Mouse (Mus musculus): ENCODE data around the gene Dpf3. TPM values are rescaled to one million over a fixed set of nuclear protein-coding genes. Genes with fewer than 3 reads are reported as not detected.

Dpf3 gene
- polyA plus RNA-seq, 1 experiment from 2014 or later = 12.2 TPM

GRCm38 (mm10) chr12:83342035-83342874 is 145.3 kb downstream of the Dpf3 start:
- Histone ChIP-seq H3K9me3 (ENCODE audit: low read length) (no peaks in the 10 kb centered on the region), H3K4me1 (ENCODE audit: insufficient read depth, low read length) (peaks cover 17% of the 10 kb centered on the region), H3K27me3 (ENCODE audit: insufficient read depth, low read length) (no peaks in the 10 kb centered on the region), H3K9ac (replicated peaks; ENCODE audit: low read length) (no peak overlapping the region), H3K4me2 (replicated peaks; ENCODE audit: low read depth, low read length) (no peak overlapping the region), H3K36me3 (ENCODE audit: insufficient read depth, low read length) (no peaks in the 10 kb centered on the region), H3K4me3 (ENCODE audit: low read length) (no peak overlapping the region), H3K27ac (ENCODE audit: low read length) (peak overlapping the region; percentile 46; the same call in 1 of the 2 replicates)
- ATAC-seq (ENCODE audit: low FRiP score, low TSS enrichment) = peak; percentile 69
- 42% methylated on average over 15 of the region's 15 CpGs for WGBS

- no peak for ATAC-seq (ENCODE audit: low FRiP score, low TSS enrichment)
- no peaks in the 10 kb centered on the region for H3K9me3 ChIP-seq (ENCODE audit: low read length)
- no peak overlapping the region for H3K27ac ChIP-seq (ENCODE audit: low read length)
- no peaks in the 10 kb centered on the region for H3K36me3 ChIP-seq (ENCODE audit: insufficient read depth, low read length)
- no peaks in the 10 kb centered on the region for H3K27me3 ChIP-seq (ENCODE audit: insufficient read depth, low read length)
- H3K4me3 ChIP-seq (ENCODE audit: low read length) = no peak overlapping the region
- 92% methylated on average over 4 of the region's 4 CpGs for WGBS
- H3K4me2 ChIP-seq (replicated peaks; ENCODE audit: low read depth, low read length) = no peak overlapping the region
- no peak overlapping the region for H3K9ac ChIP-seq (replicated peaks; ENCODE audit: low read length)
- H3K4me1 ChIP-seq (ENCODE audit: insufficient read depth, low read length) = peaks cover 22% of the 10 kb centered on the region
These were observed 146.6 kb downstream of the Dpf3 start for GRCm38 (mm10) chr12:83340960-83341359.

- WGBS = 97% methylated on average over 1 of the region's 1 CpGs
- peaks cover 22% of the 10 kb centered on the region for H3K4me1 ChIP-seq (ENCODE audit: insufficient read depth, low read length)
- H3K9me3 ChIP-seq (ENCODE audit: low read length) = no peaks in the 10 kb centered on the region
- H3K27me3 ChIP-seq (ENCODE audit: insufficient read depth, low read length) = no peaks in the 10 kb centered on the region
- no peak overlapping the region for H3K9ac ChIP-seq (replicated peaks; ENCODE audit: low read length)
- no peak for ATAC-seq (ENCODE audit: low FRiP score, low TSS enrichment)
- no peak overlapping the region for H3K4me2 ChIP-seq (replicated peaks; ENCODE audit: low read depth, low read length)
- no peaks in the 10 kb centered on the region for H3K36me3 ChIP-seq (ENCODE audit: insufficient read depth, low read length)
- no peak overlapping the region for H3K4me3 ChIP-seq (ENCODE audit: low read length)
- no peak overlapping the region for H3K27ac ChIP-seq (ENCODE audit: low read length)
These were observed 149.2 kb downstream of the Dpf3 start for GRCm38 (mm10) chr12:83338345-83338744.

GRCm38 (mm10) chr12:83337776-83338149 is 149.8 kb downstream of the Dpf3 start:
- Histone ChIP-seq H3K27me3 (ENCODE audit: insufficient read depth, low read length) (no peaks in the 10 kb centered on the region), H3K9ac (replicated peaks; ENCODE audit: low read length) (no peak overlapping the region), H3K4me3 (ENCODE audit: low read length) (no peak overlapping the region), H3K27ac (ENCODE audit: low read length) (no peak overlapping the region), H3K36me3 (ENCODE audit: insufficient read depth, low read length) (no peaks in the 10 kb centered on the region), H3K4me2 (replicated peaks; ENCODE audit: low read depth, low read length) (no peak overlapping the region), H3K9me3 (ENCODE audit: low read length) (no peaks in the 10 kb centered on the region), H3K4me1 (ENCODE audit: insufficient read depth, low read length) (peaks cover 21% of the 10 kb centered on the region)
- no peak for ATAC-seq (ENCODE audit: low FRiP score, low TSS enrichment)
- 39% methylated on average over 7 of the region's 7 CpGs for WGBS

GRCm38 (mm10) chr12:83337077-83337775 is 150.3 kb downstream of the Dpf3 start:
- no peak overlapping the region for H3K27ac ChIP-seq (ENCODE audit: low read length)
- WGBS = 13% methylated on average over 13 of the region's 13 CpGs
- H3K4me2 ChIP-seq (replicated peaks; ENCODE audit: low read depth, low read length) = peak overlapping the region; percentile 3; the same call in 1 of the 2 replicates
- H3K9me3 ChIP-seq (ENCODE audit: low read length) = no peaks in the 10 kb centered on the region
- no peak overlapping the region for H3K9ac ChIP-seq (replicated peaks; ENCODE audit: low read length)
- H3K27me3 ChIP-seq (ENCODE audit: insufficient read depth, low read length) = no peaks in the 10 kb centered on the region
- H3K4me3 ChIP-seq (ENCODE audit: low read length) = no peak overlapping the region
- peaks cover 15% of the 10 kb centered on the region for H3K4me1 ChIP-seq (ENCODE audit: insufficient read depth, low read length)
- no peak for ATAC-seq (ENCODE audit: low FRiP score, low TSS enrichment)
- no peaks in the 10 kb centered on the region for H3K36me3 ChIP-seq (ENCODE audit: insufficient read depth, low read length)

GRCm38 (mm10) chr12:83330056-83330455 is 157.5 kb downstream of the Dpf3 start:
- ATAC-seq (ENCODE audit: low FRiP score, low TSS enrichment) = no peak
- WGBS = 46% methylated on average over 7 of the region's 7 CpGs

GRCm38 (mm10) chr12:83328899-83329298 is 158.6 kb downstream of the Dpf3 start:
- H3K27me3 ChIP-seq (ENCODE audit: insufficient read depth, low read length) = no peaks in the 10 kb centered on the region
- ATAC-seq (ENCODE audit: low FRiP score, low TSS enrichment) = no peak
- WGBS = 81% methylated on average over 13 of the region's 13 CpGs

More at GRCm38 (mm10) chr12:83330056-83330455, 157.5 kb downstream of the Dpf3 start:
- Histone ChIP-seq H3K27ac (ENCODE audit: low read length) (no peak overlapping the region), H3K4me3 (ENCODE audit: low read length) (no peak overlapping the region), H3K9ac (replicated peaks; ENCODE audit: low read length) (no peak overlapping the region), H3K36me3 (ENCODE audit: insufficient read depth, low read length) (no peaks in the 10 kb centered on the region), H3K9me3 (ENCODE audit: low read length) (no peaks in the 10 kb centered on the region), H3K27me3 (ENCODE audit: insufficient read depth, low read length) (no peaks in the 10 kb centered on the region), H3K4me1 (ENCODE audit: insufficient read depth, low read length) (no peaks in the 10 kb centered on the region), H3K4me2 (replicated peaks; ENCODE audit: low read depth, low read length) (no peak overlapping the region)

GRCm38 (mm10) chr12:83328491-83328890 is 159.0 kb downstream of the Dpf3 start:
- Histone ChIP-seq H3K36me3 (ENCODE audit: insufficient read depth, low read length) (no peaks in the 10 kb centered on the region), H3K4me2 (replicated peaks; ENCODE audit: low read depth, low read length) (no peak overlapping the region), H3K9me3 (ENCODE audit: low read length) (no peaks in the 10 kb centered on the region), H3K27ac (ENCODE audit: low read length) (no peak overlapping the region), H3K4me3 (ENCODE audit: low read length) (no peak overlapping the region), H3K4me1 (ENCODE audit: insufficient read depth, low read length) (no peaks in the 10 kb centered on the region), H3K9ac (replicated peaks; ENCODE audit: low read length) (no peak overlapping the region), H3K27me3 (ENCODE audit: insufficient read depth, low read length) (no peaks in the 10 kb centered on the region)
- ATAC-seq (ENCODE audit: low FRiP score, low TSS enrichment) = 0 out of 2 replicates have a peak, but pooled peaks have one; percentile 27
- WGBS = 56% methylated on average over 4 of the region's 4 CpGs

More at GRCm38 (mm10) chr12:83328899-83329298, 158.6 kb downstream of the Dpf3 start:
- Histone ChIP-seq H3K27ac (ENCODE audit: low read length) (no peak overlapping the region), H3K9ac (replicated peaks; ENCODE audit: low read length) (no peak overlapping the region), H3K4me3 (ENCODE audit: low read length) (no peak overlapping the region), H3K36me3 (ENCODE audit: insufficient read depth, low read length) (no peaks in the 10 kb centered on the region), H3K4me2 (replicated peaks; ENCODE audit: low read depth, low read length) (no peak overlapping the region), H3K9me3 (ENCODE audit: low read length) (no peaks in the 10 kb centered on the region), H3K4me1 (ENCODE audit: insufficient read depth, low read length) (no peaks in the 10 kb centered on the region)

GRCm38 (mm10) chr12:83327451-83327850 is 160.1 kb downstream of the Dpf3 start:
- Histone ChIP-seq H3K36me3 (ENCODE audit: insufficient read depth, low read length) (no peaks in the 10 kb centered on the region), H3K9ac (replicated peaks; ENCODE audit: low read length) (no peak overlapping the region), H3K9me3 (ENCODE audit: low read length) (no peaks in the 10 kb centered on the region), H3K4me3 (ENCODE audit: low read length) (no peak overlapping the region), H3K27me3 (ENCODE audit: insufficient read depth, low read length) (no peaks in the 10 kb centered on the region), H3K4me1 (ENCODE audit: insufficient read depth, low read length) (no peaks in the 10 kb centered on the region), H3K27ac (ENCODE audit: low read length) (no peak overlapping the region), H3K4me2 (replicated peaks; ENCODE audit: low read depth, low read length) (no peak overlapping the region)
- 71% methylated on average over 1 of the region's 1 CpGs for WGBS
- no peak for ATAC-seq (ENCODE audit: low FRiP score, low TSS enrichment)

- no peak overlapping the region for H3K4me2 ChIP-seq (replicated peaks; ENCODE audit: low read depth, low read length)
- H3K27me3 ChIP-seq (ENCODE audit: insufficient read depth, low read length) = no peaks in the 10 kb centered on the region
- H3K4me1 ChIP-seq (ENCODE audit: insufficient read depth, low read length) = 0 out of 2 replicates have a peak, but pooled peaks cover 5% of the 10 kb centered on the region
- no peak for ATAC-seq (ENCODE audit: low FRiP score, low TSS enrichment)
- no peaks in the 10 kb centered on the region for H3K9me3 ChIP-seq (ENCODE audit: low read length)
- WGBS = 91% methylated on average over 3 of the region's 3 CpGs
- H3K4me3 ChIP-seq (ENCODE audit: low read length) = no peak overlapping the region
- no peaks in the 10 kb centered on the region for H3K36me3 ChIP-seq (ENCODE audit: insufficient read depth, low read length)
- no peak overlapping the region for H3K27ac ChIP-seq (ENCODE audit: low read length)
- H3K9ac ChIP-seq (replicated peaks; ENCODE audit: low read length) = no peak overlapping the region
These were observed 166.8 kb downstream of the Dpf3 start for GRCm38 (mm10) chr12:83320725-83321124.

Measured in kidney, embryonic 16.5 days (tissue).